Mouse (Mus musculus): ENCODE data around the gene Ccdc69. TPM values are rescaled to one million over a fixed set of nuclear protein-coding genes. Genes with fewer than 3 reads are reported as not detected.
A peak's percentile ranks its signal among the peaks of the same experiment; 100 is the strongest.

Ccdc69 gene
- total RNA-seq, 2 experiments from 2014 or later = 0.37 to 0.52 TPM

DNA sequence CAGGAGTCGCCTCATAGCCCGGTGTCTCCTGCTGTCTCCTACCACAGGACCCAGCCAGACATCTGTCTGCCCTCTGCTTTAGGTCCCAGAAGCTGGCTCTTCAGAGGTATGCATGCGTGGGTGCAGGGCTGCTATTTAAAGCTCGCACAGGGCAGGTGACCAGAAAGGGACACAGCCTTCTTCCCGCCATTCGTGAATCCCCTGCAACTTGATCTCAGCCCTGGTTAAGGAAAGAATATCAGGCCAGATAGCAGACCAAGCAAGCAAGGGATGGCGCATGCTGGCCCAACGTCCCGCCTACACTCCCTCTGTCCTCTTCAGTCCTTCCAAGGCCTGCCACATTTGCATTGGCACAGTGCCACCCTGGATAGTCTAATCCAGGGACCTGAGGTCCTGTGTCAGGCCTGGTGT, 62.1 kb downstream of the Ccdc69 start:
- peak in 1 of 2 experiments; percentile 40 for DNase-seq (ENCODE audit: extremely low spot score in 1 of 2, low spot score in 1 of 2)

DNA sequence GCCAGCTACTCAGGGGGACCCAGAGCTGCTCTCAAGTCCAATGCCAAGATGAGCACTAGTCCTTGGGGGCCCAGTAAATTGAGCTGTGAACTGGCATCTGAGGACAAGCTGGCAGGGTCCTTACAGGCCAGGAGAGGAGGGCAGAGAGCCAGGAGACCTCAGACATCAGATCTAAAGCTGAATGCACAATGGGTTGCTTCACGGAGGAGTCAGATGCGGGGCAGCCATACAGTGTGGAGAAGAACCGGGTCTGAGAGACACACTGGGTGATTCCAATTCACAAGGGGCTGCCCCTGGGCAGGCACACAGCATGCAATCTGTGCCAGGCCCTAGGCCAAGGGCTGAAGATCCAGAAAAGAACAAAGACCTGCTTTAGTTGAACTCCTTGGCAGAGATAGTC, 62.7 kb downstream of the Ccdc69 start:
- no peak for DNase-seq (ENCODE audit: extremely low spot score in 1 of 2, low spot score in 1 of 2)

DNA sequence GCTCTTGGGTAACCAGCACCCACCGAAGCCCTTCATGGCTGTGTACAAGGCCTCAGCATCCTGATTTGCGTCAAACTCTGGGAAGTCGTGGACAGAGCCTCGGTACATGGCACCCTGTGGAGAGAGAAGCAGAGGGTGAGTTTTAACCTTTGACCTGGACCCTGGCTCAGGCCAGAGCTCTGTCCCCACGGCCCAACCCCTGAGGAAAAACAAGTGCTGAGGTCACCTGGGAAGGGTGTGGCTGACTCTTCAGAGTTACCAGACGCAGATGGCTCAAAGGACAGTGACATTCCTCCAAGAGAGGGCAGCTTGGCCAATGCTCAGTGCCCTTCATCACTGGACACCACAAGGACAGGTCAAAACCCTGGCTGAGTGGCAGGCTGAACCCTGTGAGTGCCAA, 64.1 kb downstream of the Ccdc69 start:
- DNase-seq (ENCODE audit: extremely low spot score in 1 of 2, low spot score in 1 of 2) = no peak

DNA sequence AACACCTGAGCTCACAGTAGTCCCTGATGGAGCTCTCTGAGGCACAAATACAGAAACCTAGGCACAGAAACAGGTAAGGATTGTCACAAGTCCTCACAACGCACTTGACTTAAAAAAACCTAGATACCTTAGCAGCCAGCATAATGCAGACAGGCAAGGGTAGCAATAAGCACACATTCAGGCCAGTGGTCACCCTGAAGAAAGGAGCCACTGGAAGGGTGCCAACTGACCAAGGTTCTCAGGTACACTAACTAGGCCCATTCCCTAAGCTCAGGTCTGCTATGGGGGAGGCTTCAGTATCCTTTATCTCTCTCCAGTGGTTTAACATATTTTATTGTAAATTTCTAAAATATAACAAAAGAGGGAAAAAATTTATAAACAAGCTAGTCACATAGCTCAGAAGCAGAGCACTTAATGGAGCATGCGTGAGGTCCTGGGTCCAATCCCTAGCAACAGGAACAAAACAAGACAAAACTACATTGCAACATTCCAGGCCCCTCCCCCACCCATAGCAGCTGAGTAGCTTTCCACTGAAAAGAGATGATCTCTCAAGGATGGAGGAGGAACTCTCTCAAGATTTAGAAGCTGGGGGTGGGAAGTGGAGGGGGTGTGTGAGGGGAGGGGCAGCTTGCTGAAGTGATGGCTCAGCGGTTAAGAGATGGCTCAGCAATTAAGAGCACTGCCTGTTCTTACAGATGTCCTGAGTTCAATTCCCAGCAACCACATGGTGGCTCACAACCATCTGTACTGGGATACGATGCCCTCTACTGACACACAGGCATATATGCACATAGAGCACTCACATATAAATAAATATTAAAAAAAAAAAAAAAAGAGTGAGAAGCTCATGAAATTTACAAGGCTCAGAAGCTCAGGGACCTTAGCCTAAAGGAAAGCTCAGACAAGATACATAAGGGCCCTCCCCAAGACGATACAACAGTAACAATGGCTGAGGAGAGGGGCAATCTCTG, 65.1 kb downstream of the Ccdc69 start:
- DNase-seq (ENCODE audit: extremely low spot score in 1 of 2, low spot score in 1 of 2) = no peak

DNA sequence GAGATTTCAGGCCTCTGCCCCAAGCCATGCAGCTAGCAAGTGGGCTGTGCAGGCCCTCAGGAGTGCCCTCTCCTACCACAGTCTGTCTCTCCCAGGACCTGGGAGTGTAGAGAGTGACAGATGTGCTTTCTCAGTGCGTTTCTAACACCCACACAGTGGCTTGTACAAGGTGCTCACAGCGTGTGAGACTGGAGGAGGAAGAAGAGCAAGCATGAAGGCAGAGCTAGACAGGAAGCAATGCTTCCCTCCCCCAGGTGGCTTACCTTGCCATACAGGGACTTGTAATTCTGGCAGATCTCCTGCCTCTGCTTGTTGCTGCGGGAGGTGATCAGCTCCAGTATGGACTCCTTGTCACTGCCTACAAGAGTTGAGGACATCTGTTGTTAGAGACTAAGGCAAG, 66.5 kb downstream of the Ccdc69 start:
- DNase-seq (ENCODE audit: extremely low spot score in 1 of 2, low spot score in 1 of 2) = no peak

DNA sequence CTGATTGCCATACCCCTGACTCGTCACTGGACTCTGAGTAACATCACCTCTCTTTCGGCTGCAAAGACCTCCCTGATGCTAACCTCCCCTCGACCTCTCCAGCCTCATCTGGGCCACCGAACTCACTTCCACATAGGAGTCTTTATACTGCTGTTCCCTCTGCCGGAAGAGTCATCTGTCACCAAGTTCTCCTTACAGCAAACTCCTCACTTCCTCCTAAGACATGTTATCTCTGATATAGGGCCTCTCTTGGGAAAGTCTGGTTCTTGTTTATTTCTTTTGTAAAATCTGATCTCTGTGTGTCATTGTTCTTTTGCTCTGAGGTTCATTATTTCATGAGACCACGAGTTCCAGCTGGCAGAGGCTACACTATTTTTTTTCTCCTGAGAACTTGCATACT, 69.7 kb downstream of the Ccdc69 start:
- DNase-seq (ENCODE audit: extremely low spot score in 1 of 2, low spot score in 1 of 2) = no peak

DNA sequence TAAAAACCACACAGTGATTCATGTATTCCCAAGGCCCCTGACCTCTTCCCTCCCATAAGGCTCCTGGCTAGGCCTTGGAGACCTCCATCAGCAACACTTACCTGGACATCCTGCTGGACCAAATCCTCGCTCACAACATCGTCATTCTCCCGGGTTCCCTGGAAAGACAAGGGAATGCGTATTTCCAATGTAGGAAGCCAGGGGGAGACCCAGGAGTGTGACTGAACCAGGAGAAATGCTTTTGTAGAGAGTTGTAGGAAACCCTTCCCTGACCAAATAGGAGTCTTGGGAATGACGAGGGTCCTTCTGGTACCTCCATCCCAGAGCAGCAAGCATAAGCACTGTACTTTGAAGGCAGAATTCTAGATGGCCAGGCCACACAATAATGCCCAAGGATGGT, 72.2 kb downstream of the Ccdc69 start:
- DNase-seq (ENCODE audit: extremely low spot score in 1 of 2, low spot score in 1 of 2) = no peak

DNA sequence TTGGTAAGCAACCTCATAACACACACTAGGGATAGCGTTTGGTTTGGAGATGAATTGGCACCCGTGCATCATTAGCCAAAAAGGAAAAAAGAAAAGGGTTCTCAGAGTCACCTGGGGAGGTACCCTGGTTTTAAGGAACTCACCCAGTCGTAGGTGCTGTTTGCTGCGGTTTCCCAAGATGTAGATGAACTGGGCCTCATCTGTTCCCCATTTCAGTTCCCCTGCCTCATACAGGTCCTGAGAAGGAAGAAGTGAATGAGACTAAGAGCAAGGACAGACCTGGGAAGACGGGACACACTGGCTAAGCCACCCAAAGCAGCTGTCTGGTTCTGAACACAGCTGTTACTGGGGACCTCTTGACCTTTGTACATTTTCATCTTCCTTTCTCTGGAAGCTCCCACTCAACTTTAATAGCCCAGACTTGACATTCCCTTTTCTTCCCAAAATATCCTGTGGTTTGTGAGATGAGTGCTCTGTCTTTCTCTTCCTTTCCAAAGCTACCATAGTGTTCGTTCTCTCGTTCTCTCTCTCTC, 72.9 kb downstream of the Ccdc69 start:
- no peak for DNase-seq (ENCODE audit: extremely low spot score in 1 of 2, low spot score in 1 of 2)

Other genes with a start within 250 kb of the Ccdc69 start
- gene Lyrm7, start 217.2 kb downstream of the Ccdc69 start, total RNA-seq (2021) = 10 to 100 TPM; 24.0 to 41.7 TPM
- gene Hint1, start 211.7 kb downstream of the Ccdc69 start, total RNA-seq (2021) = 100 to 1,000 TPM; 262 to 295 TPM
- 1 to 10 TPM; 4.6 to 5.6 TPM for gene Gpx3, start 175.7 kb downstream of the Ccdc69 start, total RNA-seq (2021)
- 10 to 100 TPM; 33.1 to 38.0 TPM for gene Tnip1, start 115.2 kb downstream of the Ccdc69 start, total RNA-seq (2021)
- 10 to 100 TPM; 95.7 to 97.1 TPM for gene Anxa6, start 44.7 kb downstream of the Ccdc69 start, total RNA-seq (2021)
- gene Gm2a, start 20.0 kb upstream of the Ccdc69 start, total RNA-seq (2021) = 10 to 100 TPM; 38.7 to 42.5 TPM
- gene Slc36a3, start 73.6 kb upstream of the Ccdc69 start, total RNA-seq (2021) = not detected
- under 1 TPM in 1 of 2 experiments, not detected in 1; 0.10 TPM for gene Slc36a2, start 106.9 kb upstream of the Ccdc69 start, total RNA-seq (2021)
- 10 to 100 TPM; 59.3 to 61.5 TPM for gene Slc36a1, start 126.2 kb upstream of the Ccdc69 start, total RNA-seq (2021)

All from layer of hippocampus, postnatal 25 days (tissue).